Mouse (Mus musculus) T-cell, adult 2 months (primary cell): ENCODE measurements around the gene Gm11214.

Experiments
- DNase-seq: peaks from one replicate; pipeline ENCODE4 v3.0.0; 2022; ENCODE audit warnings: low spot score

Gene Gm11214

DNA sequence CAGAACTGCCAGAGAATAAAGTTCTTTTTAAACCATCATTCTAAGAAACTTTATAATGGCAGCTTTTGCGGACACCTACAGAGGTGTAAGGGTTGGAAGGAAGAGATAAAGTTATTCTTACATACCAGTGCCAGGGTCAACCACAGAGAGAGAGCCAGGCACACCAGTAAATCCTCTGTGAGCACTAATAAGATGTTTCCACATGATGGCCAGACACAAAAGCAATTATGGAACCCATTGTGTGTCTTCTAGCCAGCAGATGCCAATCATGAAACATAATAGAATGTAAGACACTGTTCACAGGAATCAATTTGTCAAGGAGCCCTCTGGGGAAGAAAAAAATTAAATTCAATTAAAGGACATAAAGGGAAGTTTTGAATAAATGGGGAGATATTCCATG, 1.8 kb downstream of the Gm11214 start:
- DNase-seq, result no peak

- DNase-seq, result peak; percentile 2
These were observed 3.4 kb downstream of the Gm11214 start for GRCm38 (mm10) chr4:63659775-63660174.

DNA sequence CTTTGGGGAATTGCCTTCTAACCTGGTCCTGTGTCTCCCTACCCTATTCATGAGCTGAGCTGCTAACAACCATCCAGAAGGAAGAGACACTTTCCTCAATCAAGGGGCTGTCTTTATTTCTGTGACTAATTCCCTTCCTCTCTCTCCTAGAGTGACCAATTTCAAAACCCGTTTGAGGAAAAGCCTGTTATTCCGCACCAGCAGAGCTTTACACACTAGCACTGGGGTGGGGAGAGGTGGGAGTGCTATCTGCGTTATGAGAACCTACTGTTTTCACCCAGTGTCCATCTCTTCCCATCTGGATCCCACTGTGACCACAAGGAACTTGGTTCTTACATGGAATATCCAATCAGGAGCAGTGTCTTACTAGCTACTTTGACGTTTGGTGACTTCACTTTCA, 4.1 kb downstream of the Gm11214 start:
- no peak for DNase-seq

DNA sequence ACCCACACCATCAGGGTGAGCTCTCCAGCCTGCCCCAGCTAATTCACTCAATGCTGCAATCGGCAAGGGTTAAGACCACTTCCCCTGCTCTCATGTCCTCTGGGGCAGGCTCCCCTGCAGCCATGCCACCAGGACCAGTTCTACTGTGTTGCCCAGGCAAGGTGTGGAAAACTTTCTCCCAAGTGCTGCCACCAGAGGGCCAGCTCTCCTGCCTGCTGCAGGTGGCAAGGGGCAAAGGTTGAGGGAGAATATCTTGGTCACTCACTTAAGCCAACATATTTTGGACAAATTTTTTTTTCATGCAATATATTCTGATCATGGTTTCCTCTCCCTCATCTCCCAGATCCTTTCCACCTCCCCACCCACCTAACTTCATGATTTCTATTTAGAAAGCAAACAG, 8.8 kb downstream of the Gm11214 start:
- DNase-seq, result no peak

GRCm38 (mm10) chr4:63643956-63644726, 19.0 kb downstream of the Gm11214 start:
- no peak for DNase-seq

- DNase-seq, result no peak
These were observed 23.3 kb downstream of the Gm11214 start for GRCm38 (mm10) chr4:63639842-63640241.

DNA sequence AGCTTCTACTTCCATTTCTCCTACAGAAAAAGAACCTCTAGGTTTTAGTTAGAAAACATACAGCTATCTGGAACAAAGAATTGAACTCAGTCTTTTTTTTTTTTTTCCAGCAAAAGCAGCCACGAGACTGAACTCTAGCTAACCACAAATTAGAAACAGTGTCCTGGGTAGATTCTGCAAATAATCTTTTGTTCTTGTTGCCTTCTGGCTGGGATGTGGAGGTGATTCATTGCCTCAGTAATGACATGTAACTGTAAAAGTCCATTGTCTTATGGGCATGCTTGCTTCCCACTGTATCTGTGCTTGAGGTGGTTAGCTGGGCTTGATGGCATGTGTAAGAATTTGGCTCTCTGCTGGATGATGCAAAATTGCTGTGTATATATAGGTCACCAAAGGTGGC, 24.6 kb downstream of the Gm11214 start:
- no peak for DNase-seq

DNA sequence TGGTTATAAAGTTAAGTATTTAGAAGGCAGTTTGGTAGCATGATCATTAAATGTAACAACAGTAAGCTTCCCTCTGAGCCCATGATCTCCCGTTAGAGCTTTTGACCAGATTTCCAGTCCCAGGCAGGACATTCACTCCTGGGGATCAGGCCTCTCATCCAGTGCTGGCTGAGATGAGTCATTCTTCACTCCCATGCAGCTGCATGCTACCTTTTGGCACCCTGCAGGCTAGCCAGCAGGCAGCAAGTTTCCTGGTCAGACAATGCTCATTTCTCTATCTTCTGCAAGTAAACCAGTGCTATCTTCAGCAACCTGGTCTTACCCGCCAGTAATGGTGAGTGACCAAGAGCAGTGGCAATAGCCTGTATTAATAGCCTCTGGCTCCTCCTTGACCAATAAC, 30.0 kb downstream of the Gm11214 start:
- no peak for DNase-seq

DNA sequence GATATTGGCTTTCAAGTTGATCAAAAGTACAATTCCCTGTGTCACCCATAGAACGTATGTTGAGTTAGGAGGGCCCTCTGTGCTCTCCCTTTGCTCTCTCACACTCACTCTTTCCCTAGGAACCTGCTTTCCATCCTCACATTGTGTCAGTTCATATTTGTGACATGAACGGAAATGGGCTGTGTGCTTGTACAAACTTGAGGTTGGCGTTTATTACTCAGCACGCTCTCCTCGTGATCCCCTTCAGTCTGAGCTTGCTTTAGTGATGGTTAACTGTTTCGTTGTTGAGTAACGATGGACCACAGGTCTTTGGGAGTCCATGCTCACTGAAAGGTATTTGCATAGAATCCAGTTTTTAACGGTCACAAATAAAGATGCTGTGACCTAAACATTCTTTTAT, 36.1 kb downstream of the Gm11214 start:
- DNase-seq, result no peak

DNA sequence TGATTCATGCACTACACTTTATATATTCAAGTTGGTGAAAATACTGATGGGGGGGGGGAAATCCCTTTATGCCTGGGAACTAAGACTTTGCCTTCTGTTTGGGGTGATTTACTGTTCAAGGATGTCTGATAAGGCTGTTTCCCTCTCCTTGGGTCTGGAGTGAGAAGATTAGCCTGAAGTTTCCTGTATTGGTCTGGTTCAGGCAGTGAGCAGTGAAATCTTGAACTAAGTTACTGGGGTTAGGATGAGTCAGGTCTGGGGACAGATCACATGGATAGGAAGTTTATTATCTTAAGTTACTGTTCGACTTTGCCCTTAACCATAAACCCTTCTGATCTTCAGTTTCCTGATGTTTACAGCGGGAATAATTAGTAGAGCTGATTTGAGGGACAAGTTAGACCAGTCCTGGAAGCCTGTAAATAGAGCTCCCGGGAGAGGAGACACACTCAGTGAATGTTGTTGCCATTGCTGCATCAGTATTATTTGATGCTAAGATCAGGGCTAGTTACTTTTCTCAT, 37.6 kb downstream of the Gm11214 start:
- no peak for DNase-seq

GRCm38 (mm10) chr4:63622378-63622835, 40.8 kb downstream of the Gm11214 start, which contains the start of gene Tex48:
Gene Tex48 (minus strand): TSS chr4:63622428.
- peak; percentile 29 for DNase-seq

DNA sequence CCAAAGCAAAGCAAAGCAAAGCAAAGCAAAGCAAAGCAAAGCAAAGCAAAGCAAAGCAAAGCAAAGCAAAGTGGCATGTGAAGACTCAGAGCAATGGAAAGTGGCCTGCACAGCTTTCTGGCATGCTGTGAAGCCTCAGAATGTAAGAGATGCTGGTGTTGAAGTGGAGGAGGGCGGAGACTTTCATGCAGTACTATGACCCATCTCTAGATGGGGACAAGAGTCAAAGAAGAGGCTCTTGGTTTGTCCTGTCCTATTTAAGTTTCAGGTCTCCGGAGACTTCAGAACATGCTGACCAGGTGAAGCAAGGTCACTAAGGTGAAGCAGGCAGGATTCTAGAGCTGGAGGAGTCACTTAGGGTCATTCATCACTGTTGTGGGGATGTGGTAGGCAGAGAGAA, 41.3 kb downstream of the Gm11214 start:
- DNase-seq, result no peak
